Mouse (Mus musculus): ENCODE results near the gene Spata25. TPM values are rescaled to one million over a fixed set of nuclear protein-coding genes. Genes with fewer than 3 reads are reported as not detected.
"Not testable (repeated sequence)": the region's sequence is repeated elsewhere in the genome, so short reads cannot be mapped to it uniquely, and the experiment has no call there.

Spata25 gene
- polyA plus RNA-seq, 1 experiment: 0.25 TPM

DNA sequence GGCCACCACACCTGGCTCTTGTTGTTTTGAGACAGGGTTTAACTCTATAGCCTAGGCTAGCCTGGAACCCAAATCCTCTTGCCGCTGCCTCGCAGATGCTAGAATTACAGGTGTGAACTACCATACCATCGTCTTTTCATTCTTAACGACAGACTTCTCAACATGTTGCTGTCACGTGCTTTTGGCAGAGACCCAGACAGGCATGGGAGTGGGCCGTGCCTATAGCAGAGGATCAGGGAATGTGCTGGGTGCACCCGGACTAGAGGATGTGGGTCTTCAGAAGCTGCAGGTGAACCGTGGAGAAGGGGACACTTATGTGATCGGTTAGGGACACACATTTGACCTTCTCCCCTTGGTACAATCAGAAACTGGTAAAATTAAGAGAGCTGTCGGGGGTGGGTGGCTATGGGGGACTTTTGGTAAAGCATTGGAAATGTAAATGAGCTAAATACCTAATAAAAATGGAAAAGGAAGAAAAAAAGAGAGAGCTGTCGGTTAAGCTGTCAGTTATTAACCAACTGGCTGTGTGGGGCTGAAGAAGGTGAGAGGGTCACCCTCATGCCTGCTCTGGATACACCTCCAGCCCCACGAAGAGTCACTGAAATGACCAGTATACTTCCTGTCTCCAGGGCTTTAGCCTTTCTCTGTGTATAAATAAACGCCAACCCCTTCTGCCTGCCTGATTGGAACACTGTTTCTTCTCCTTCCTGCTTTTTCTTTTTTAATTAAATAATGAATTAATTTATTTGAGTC is 27.9 kb downstream of the Spata25 start:
- TF ChIP-seq CTCF (IDR thresholded peaks at IDR 0.05; ENCODE audit: borderline replicate concordance, insufficient read depth, low read depth, low read length): no peak
- TF ChIP-seq POLR2A (IDR thresholded peaks at IDR 0.05; ENCODE audit: borderline replicate concordance, insufficient read depth, low read length): no peak
- no peak overlapping the region for H3K27ac ChIP-seq (ENCODE audit: insufficient read depth, low read length)
- peaks cover 5% of the 10 kb centered on the region; the same call in 1 of the 2 replicates for H3K4me1 ChIP-seq (ENCODE audit: control insufficient read depth, insufficient read depth, low read length)
- 83% methylated on average over 13 of the region's 13 CpGs for WGBS
- no peaks in the 10 kb centered on the region for H3K27me3 ChIP-seq (ENCODE audit: control insufficient read depth, insufficient read depth, low read length)
- H3K4me3 ChIP-seq (replicated peaks; ENCODE audit: insufficient read depth, low read depth, low read length): no peak overlapping the region
- DNase-seq: no peak

GRCm38 (mm10) chr2:164798554-164798953 is 29.8 kb downstream of the Spata25 start:
- WGBS: 78% methylated on average over 6 of the region's 6 CpGs
- H3K27me3 ChIP-seq (ENCODE audit: control insufficient read depth, insufficient read depth, low read length); H3K4me3 ChIP-seq (replicated peaks; ENCODE audit: insufficient read depth, low read depth, low read length): not testable (repeated sequence)

GRCm38 (mm10) chr2:164795868-164796267 is 32.5 kb downstream of the Spata25 start:
- TF ChIP-seq POLR2A (IDR thresholded peaks at IDR 0.05; ENCODE audit: borderline replicate concordance, insufficient read depth, low read length) (no peak), CTCF (IDR thresholded peaks at IDR 0.05; ENCODE audit: borderline replicate concordance, insufficient read depth, low read depth, low read length) (no peak)
- WGBS: 76% methylated on average over 4 of the region's 4 CpGs
- Histone ChIP-seq H3K27ac (ENCODE audit: insufficient read depth, low read length) (no peak overlapping the region), H3K4me1 (ENCODE audit: control insufficient read depth, insufficient read depth, low read length) (peaks cover 19% of the 10 kb centered on the region), H3K27me3 (ENCODE audit: control insufficient read depth, insufficient read depth, low read length) (no peaks in the 10 kb centered on the region), H3K4me3 (replicated peaks; ENCODE audit: insufficient read depth, low read depth, low read length) (no peak overlapping the region)
- no peak for DNase-seq

More at GRCm38 (mm10) chr2:164798554-164798953, 29.8 kb downstream of the Spata25 start:
- DNase-seq; H3K27ac ChIP-seq (ENCODE audit: insufficient read depth, low read length); H3K4me1 ChIP-seq (ENCODE audit: control insufficient read depth, insufficient read depth, low read length): not testable (repeated sequence)
- TF ChIP-seq CTCF (IDR thresholded peaks at IDR 0.05; ENCODE audit: borderline replicate concordance, insufficient read depth, low read depth, low read length): peak; percentile 1; the same call in 1 of the 2 replicates

DNA sequence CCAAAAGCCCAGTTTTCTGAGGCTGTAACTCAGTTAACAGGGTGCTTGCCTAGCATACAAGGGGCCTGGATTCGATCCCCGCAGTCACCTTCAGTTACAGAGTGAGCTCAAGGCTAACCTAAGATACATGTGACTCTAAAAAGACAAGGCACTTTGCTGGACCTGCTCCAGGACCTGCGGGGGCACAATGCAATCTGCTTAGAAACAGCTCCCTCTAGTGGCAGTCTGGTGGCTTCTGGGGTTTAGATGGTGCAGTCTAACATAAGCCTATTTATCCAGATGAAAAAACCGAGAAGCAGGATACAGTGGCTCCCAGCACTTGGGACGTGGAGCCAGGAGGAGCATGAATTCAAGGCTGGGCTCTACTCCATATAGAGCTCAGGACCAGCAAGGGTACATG is 34.0 kb downstream of the Spata25 start:
- Histone ChIP-seq H3K27ac (ENCODE audit: insufficient read depth, low read length) (no peak overlapping the region), H3K4me3 (replicated peaks; ENCODE audit: insufficient read depth, low read depth, low read length) (no peak overlapping the region), H3K4me1 (ENCODE audit: control insufficient read depth, insufficient read depth, low read length) (peaks cover 19% of the 10 kb centered on the region), H3K27me3 (ENCODE audit: control insufficient read depth, insufficient read depth, low read length) (no peaks in the 10 kb centered on the region)
- 24% methylated on average over 5 of the region's 5 CpGs for WGBS
- peak; percentile 84 for DNase-seq
- TF ChIP-seq CTCF (IDR thresholded peaks at IDR 0.05; ENCODE audit: borderline replicate concordance, insufficient read depth, low read depth, low read length) (peak; percentile 85), POLR2A (IDR thresholded peaks at IDR 0.05; ENCODE audit: borderline replicate concordance, insufficient read depth, low read length) (no peak)

DNA sequence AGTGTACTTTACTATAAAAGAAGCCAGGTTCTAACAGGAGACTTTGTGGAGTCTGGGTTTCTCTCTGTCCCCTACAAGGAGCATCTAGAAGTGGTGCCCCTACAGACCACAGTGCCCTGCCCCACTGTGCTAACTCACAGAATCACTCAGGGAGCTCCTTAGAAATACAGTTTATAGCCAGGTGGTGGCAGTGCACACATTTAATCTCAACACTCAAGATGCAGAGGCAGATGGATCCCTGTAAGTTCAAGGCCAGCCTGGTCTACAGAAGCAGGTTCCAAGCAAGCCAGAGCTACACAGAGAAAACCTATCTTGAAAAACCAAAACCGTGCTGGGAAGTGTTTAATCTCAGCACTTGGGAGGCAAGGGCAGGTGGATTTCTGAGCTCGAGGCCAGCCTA is 34.6 kb downstream of the Spata25 start:
- Histone ChIP-seq H3K4me1 (ENCODE audit: control insufficient read depth, insufficient read depth, low read length) (peaks cover 23% of the 10 kb centered on the region), H3K27me3 (ENCODE audit: control insufficient read depth, insufficient read depth, low read length) (no peaks in the 10 kb centered on the region), H3K27ac (ENCODE audit: insufficient read depth, low read length) (no peak overlapping the region), H3K4me3 (replicated peaks; ENCODE audit: insufficient read depth, low read depth, low read length) (no peak overlapping the region)
- DNase-seq: no peak
- 88% methylated on average over 2 of the region's 2 CpGs for WGBS
- no peak for TF ChIP-seq CTCF (IDR thresholded peaks at IDR 0.05; ENCODE audit: borderline replicate concordance, insufficient read depth, low read depth, low read length)
- no peak for TF ChIP-seq POLR2A (IDR thresholded peaks at IDR 0.05; ENCODE audit: borderline replicate concordance, insufficient read depth, low read length)

DNA sequence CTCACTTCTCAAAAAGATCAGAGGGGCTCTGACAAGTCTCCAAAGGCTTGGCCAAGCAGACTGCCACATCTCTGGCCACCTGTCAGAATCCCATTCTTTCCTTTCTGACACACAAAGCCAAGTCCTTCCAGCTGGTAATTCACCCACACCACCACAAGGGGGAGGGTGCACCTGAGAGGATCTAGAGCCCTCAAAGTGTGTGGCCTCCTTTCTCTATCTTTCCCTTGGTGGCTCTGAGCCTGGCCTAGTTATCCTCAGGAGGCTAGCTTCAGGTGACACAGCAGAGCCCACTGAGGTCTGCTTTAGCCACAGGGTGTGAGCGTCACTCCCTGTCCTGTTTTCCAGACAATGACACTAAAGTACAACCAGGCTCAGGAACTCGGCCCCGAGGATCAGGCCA is 35.1 kb downstream of the Spata25 start:
- DNase-seq: peak; percentile 76 to 77
- peak; percentile 75; the same call in 1 of the 2 replicates for TF ChIP-seq CTCF (IDR thresholded peaks at IDR 0.05; ENCODE audit: borderline replicate concordance, insufficient read depth, low read depth, low read length)
- no peak for TF ChIP-seq POLR2A (IDR thresholded peaks at IDR 0.05; ENCODE audit: borderline replicate concordance, insufficient read depth, low read length)
- peaks cover 27% of the 10 kb centered on the region for H3K4me1 ChIP-seq (ENCODE audit: control insufficient read depth, insufficient read depth, low read length)
- no peaks in the 10 kb centered on the region for H3K27me3 ChIP-seq (ENCODE audit: control insufficient read depth, insufficient read depth, low read length)
- WGBS: 57% methylated on average over 3 of the region's 3 CpGs
- H3K27ac ChIP-seq (ENCODE audit: insufficient read depth, low read length): no peak overlapping the region
- H3K4me3 ChIP-seq (replicated peaks; ENCODE audit: insufficient read depth, low read depth, low read length): no peak overlapping the region

DNA sequence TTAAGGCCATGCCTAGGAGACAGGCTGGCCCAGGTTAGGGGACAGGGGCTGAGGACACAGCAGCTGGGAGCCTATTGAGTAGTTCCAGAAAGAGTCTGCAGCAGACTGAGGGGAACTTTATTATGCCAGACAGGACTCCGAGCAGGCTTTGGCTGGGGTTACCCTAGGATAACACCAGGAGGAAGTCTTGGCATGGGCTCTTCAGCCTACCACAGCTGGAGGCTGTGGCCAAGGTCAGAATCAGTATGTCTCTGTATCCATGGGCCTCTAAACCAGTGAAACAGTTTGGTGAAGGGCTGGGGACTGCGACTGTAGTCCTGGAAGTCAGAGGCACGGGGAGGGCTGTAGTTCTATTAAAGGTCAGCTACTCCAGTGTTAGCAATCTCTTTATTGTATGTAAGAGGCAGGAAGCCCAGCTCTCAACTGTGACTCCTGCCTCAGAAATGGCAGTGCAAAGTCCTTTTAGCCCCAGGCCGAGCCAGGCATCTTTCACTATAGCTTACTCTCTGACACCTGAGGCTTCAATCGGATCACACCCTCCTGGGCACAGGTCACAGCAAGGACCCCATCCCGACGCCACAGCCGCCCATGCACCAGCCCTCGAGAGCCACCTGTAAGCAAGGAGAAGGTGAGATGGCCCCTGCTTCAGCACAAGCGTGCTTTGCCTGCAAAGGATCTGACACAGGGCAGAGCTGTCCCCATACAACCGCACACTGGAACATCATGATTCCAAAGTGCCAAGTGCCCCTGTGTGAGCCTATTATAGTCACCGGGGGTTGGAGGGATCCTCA is 35.7 kb downstream of the Spata25 start:
- Histone ChIP-seq H3K4me3 (replicated peaks; ENCODE audit: insufficient read depth, low read depth, low read length) (no peak overlapping the region), H3K27me3 (ENCODE audit: control insufficient read depth, insufficient read depth, low read length) (no peaks in the 10 kb centered on the region), H3K27ac (ENCODE audit: insufficient read depth, low read length) (no peak overlapping the region), H3K4me1 (ENCODE audit: control insufficient read depth, insufficient read depth, low read length) (peaks cover 27% of the 10 kb centered on the region)
- TF ChIP-seq CTCF (IDR thresholded peaks at IDR 0.05; ENCODE audit: borderline replicate concordance, insufficient read depth, low read depth, low read length) (no peak), POLR2A (IDR thresholded peaks at IDR 0.05; ENCODE audit: borderline replicate concordance, insufficient read depth, low read length) (peak; percentile 8; the same call in 1 of the 2 replicates)
- peak in 1 of 2 experiments; percentile 26 for DNase-seq
- 77% methylated on average over 12 of the region's 12 CpGs for WGBS

All from cerebellum, adult 2 months (tissue).